Mouse (Mus musculus): ENCODE results near the gene Rrp7a.

The Rrp7a gene

GRCm38 (mm10) chr15:83111290-83111689 lies 11.3 kb downstream of the Rrp7a start:
- no peak for DNase-seq

- DNase-seq: no peak
Observed at GRCm38 (mm10) chr15:83107814-83108213, 14.8 kb downstream of the Rrp7a start.

GRCm38 (mm10) chr15:83106426-83106825 lies 16.2 kb downstream of the Rrp7a start:
- DNase-seq: no peak

- DNase-seq: no peak
Observed at GRCm38 (mm10) chr15:83103111-83103510, 19.5 kb downstream of the Rrp7a start.

- DNase-seq: no peak
Observed at GRCm38 (mm10) chr15:83100332-83100662, 22.3 kb downstream of the Rrp7a start.

- peak; percentile 97 for DNase-seq
Observed at GRCm38 (mm10) chr15:83099533-83100331, 22.9 kb downstream of the Rrp7a start.

GRCm38 (mm10) chr15:83095950-83096349 lies 26.7 kb downstream of the Rrp7a start:
- DNase-seq: no peak

- no peak for DNase-seq
Observed at GRCm38 (mm10) chr15:83093687-83094086, 28.9 kb downstream of the Rrp7a start.

- DNase-seq: no peak
Observed at GRCm38 (mm10) chr15:83090874-83091273, 31.7 kb downstream of the Rrp7a start.

- DNase-seq: no peak
Observed at GRCm38 (mm10) chr15:83089429-83089605, 33.3 kb downstream of the Rrp7a start, which contains the start of gene Serhl. TSS of gene Serhl (plus strand) at chr15:83089506.

- DNase-seq: no peak
Observed at GRCm38 (mm10) chr15:83088495-83089428, 33.8 kb downstream of the Rrp7a start.

GRCm38 (mm10) chr15:83086636-83087328 lies 35.8 kb downstream of the Rrp7a start:
- DNase-seq: no peak

GRCm38 (mm10) chr15:83085901-83086300 lies 36.7 kb downstream of the Rrp7a start:
- DNase-seq: peak; percentile 49

GRCm38 (mm10) chr15:83084022-83084640 lies 38.5 kb downstream of the Rrp7a start:
- DNase-seq: peak; percentile 10

GRCm38 (mm10) chr15:83083530-83083929 lies 39.1 kb downstream of the Rrp7a start:
- no peak for DNase-seq

GRCm38 (mm10) chr15:83075607-83076525 lies 46.7 kb downstream of the Rrp7a start:
- DNase-seq: no peak

- peak; percentile 81 for DNase-seq
Observed at GRCm38 (mm10) chr15:83074179-83074578, 48.4 kb downstream of the Rrp7a start.

- no peak for DNase-seq
Observed at GRCm38 (mm10) chr15:83071752-83072151, 50.8 kb downstream of the Rrp7a start.

GRCm38 (mm10) chr15:83070942-83071341 lies 51.7 kb downstream of the Rrp7a start:
- DNase-seq: peak; percentile 50

GRCm38 (mm10) chr15:83068270-83068669 lies 54.3 kb downstream of the Rrp7a start:
- no peak for DNase-seq

GRCm38 (mm10) chr15:83065543-83065942 lies 57.1 kb downstream of the Rrp7a start:
- peak; percentile 85 for DNase-seq
